Mouse (Mus musculus) heart, embryonic 13.5 days (tissue): ENCODE measurements around the gene Zkscan4. TPM values are rescaled to one million over a fixed set of nuclear protein-coding genes. Genes with fewer than 3 reads are reported as not detected.
"Not testable (repeated sequence)": the region's sequence is repeated elsewhere in the genome, so short reads cannot be mapped to it uniquely, and the experiment has no call there.

Experiments
- ATAC-seq: fragments of 200-750 bp; cut with Nextera tagmentation; 2 replicates; pipeline ENCODE4 v1.8.0; 2017; ENCODE audit warnings: moderate TSS enrichment; ENCODE audit not compliant: insufficient number of reproducible peaks, low FRiP score, low TSS enrichment; ENCODE audit errors: extremely low read depth
- H3K27ac ChIP-seq: fragments of 300-500 bp; sonication (generic); replicated peaks from 2 replicates; pipeline ENCODE4 v1.5.1; 2015; ENCODE audit warnings: moderate library complexity, mild to moderate bottlenecking, inconsistent platforms
- H3K27me3 ChIP-seq: fragments of 300-500 bp; sonication (generic); replicated peaks from 2 replicates; pipeline ENCODE4 v1.6.1; 2015; ENCODE audit warnings: mild to moderate bottlenecking, inconsistent platforms
- H3K36me3 ChIP-seq: fragments of 300-500 bp; sonication (generic); 2 replicates; pipeline ENCODE4 v1.6.1; 2015; ENCODE audit warnings: mild to moderate bottlenecking, inconsistent platforms
- H3K4me1 ChIP-seq: fragments of 300-500 bp; sonication (generic); 2 replicates; pipeline ENCODE4 v1.6.1; 2015; ENCODE audit warnings: inconsistent platforms
- H3K4me2 ChIP-seq: fragments of 300-500 bp; sonication (generic); 2 replicates; pipeline ENCODE4 v1.6.1; 2015; ENCODE audit warnings: inconsistent platforms, mild to moderate bottlenecking, moderate library complexity
- H3K4me3 ChIP-seq: fragments of 300-500 bp; sonication (generic); 2 replicates; pipeline ENCODE4 v1.5.1; 2015; ENCODE audit warnings: moderate library complexity, mild to moderate bottlenecking, inconsistent platforms
- H3K9ac ChIP-seq: fragments of 300-500 bp; sonication (generic); 2 replicates; pipeline ENCODE4 v1.6.1; 2015; ENCODE audit warnings: inconsistent platforms, mild to moderate bottlenecking, moderate library complexity
- H3K9me3 ChIP-seq: fragments of 300-500 bp; sonication (generic); 2 replicates; pipeline ENCODE4 v1.6.1; 2016; ENCODE audit warnings: inconsistent platforms
- WGBS: fragments of 180-500 bp; shearing (Covaris S2); methylation state at CpG from one replicate; pipeline ENCODE4 v1.1.7; 2015; ENCODE audit warnings: mixed read lengths; 5-methylcytosine and 5-hydroxymethylcytosine counted together
- polyA plus RNA-seq: library from polyadenylated mRNA; unstranded; fragments of >200 nt; fragmentation: Nextera tagmentation; extraction: Ambion mirVana; gene quantifications from 2 replicates; pipeline ENCODE4 v1.2.1, GENCODE M21; 2015

Gene Zkscan4
- polyA plus RNA-seq, 1 experiment from 2014 or later = 1.4 TPM

- H3K9me3 ChIP-seq, H3K27me3 ChIP-seq, H3K36me3 ChIP-seq, H3K27ac ChIP-seq, H3K4me2 ChIP-seq, ATAC-seq, H3K9ac ChIP-seq, H3K4me3 ChIP-seq, H3K4me1 ChIP-seq: not testable (repeated sequence)
- 47% methylated on average over 9 of the region's 9 CpGs for WGBS
These were observed 16.2 kb upstream of the Zkscan4 start for GRCm38 (mm10) chr13:21462516-21462915.

GRCm38 (mm10) chr13:21467336-21467735 is 11.4 kb upstream of the Zkscan4 start:
- no peak overlapping the region for H3K4me3 ChIP-seq
- peaks cover 7% of the 10 kb centered on the region for H3K4me1 ChIP-seq
- H3K27me3 ChIP-seq = no peaks in the 10 kb centered on the region
- no peak for ATAC-seq
- no peaks in the 10 kb centered on the region for H3K9me3 ChIP-seq
- H3K27ac ChIP-seq = no peak overlapping the region
- H3K36me3 ChIP-seq = no peaks in the 10 kb centered on the region
- H3K9ac ChIP-seq = no peak overlapping the region
- H3K4me2 ChIP-seq = peak overlapping the region; percentile 84; the same call in 1 of the 2 replicates
- 82% methylated on average over 10 of the region's 10 CpGs for WGBS

GRCm38 (mm10) chr13:21468061-21469019 is 10.4 kb upstream of the Zkscan4 start, which contains the start of gene Nkapl:
Gene Nkapl, minus strand, starts transcription at chr13:21468509.
- Histone ChIP-seq H3K4me1 (peaks cover 11% of the 10 kb centered on the region), H3K36me3 (no peaks in the 10 kb centered on the region), H3K9me3 (no peaks in the 10 kb centered on the region), H3K27me3 (no peaks in the 10 kb centered on the region; the same call in 1 of the 2 replicates), H3K9ac (peak within 1 kb of the TSS; percentile 81), H3K27ac (peak within 1 kb of the TSS; percentile 55), H3K4me2 (peak within 1 kb of the TSS; percentile 84), H3K4me3 (peak within 1 kb of the TSS; percentile 63)
- ATAC-seq = peak; percentile 93
- WGBS = under 1% methylated on average over 54 of the region's 54 CpGs

- peak overlapping the region; percentile 84 for H3K4me2 ChIP-seq
- H3K9me3 ChIP-seq = no peaks in the 10 kb centered on the region
- H3K4me1 ChIP-seq = peaks cover 11% of the 10 kb centered on the region
- no peaks in the 10 kb centered on the region; the same call in 1 of the 2 replicates for H3K27me3 ChIP-seq
- H3K27ac ChIP-seq = no peak overlapping the region
- no peaks in the 10 kb centered on the region for H3K36me3 ChIP-seq
- 6% methylated on average over 9 of the region's 9 CpGs for WGBS
- peak overlapping the region; percentile 81 for H3K9ac ChIP-seq
- ATAC-seq = no peak
- H3K4me3 ChIP-seq = peak overlapping the region; percentile 63
These were observed 9.6 kb upstream of the Zkscan4 start for GRCm38 (mm10) chr13:21469097-21469496.

- no peak overlapping the region for H3K4me3 ChIP-seq
- H3K9ac ChIP-seq = no peak overlapping the region
- peaks cover 11% of the 10 kb centered on the region for H3K4me1 ChIP-seq
- no peaks in the 10 kb centered on the region for H3K36me3 ChIP-seq
- no peaks in the 10 kb centered on the region for H3K9me3 ChIP-seq
- no peak for ATAC-seq
- H3K4me2 ChIP-seq = no peak overlapping the region
- WGBS = 26% methylated on average over 4 of the region's 4 CpGs
- H3K27ac ChIP-seq = no peak overlapping the region
- no peaks in the 10 kb centered on the region; the same call in 1 of the 2 replicates for H3K27me3 ChIP-seq
These were observed 6.3 kb upstream of the Zkscan4 start for GRCm38 (mm10) chr13:21472427-21472826.

- H3K27me3 ChIP-seq = no peaks in the 10 kb centered on the region
- peaks cover 3% of the 10 kb centered on the region; the same call in 1 of the 2 replicates for H3K4me1 ChIP-seq
- no peak for ATAC-seq
- H3K9me3 ChIP-seq = 0 out of 2 replicates have a peak, but pooled peaks cover 8% of the 10 kb centered on the region
- WGBS = 84% methylated on average over 1 of the region's 1 CpGs
- no peak overlapping the region for H3K4me2 ChIP-seq
- H3K36me3 ChIP-seq = peaks cover 19% of the 10 kb centered on the region
- no peak overlapping the region for H3K27ac ChIP-seq
- no peak overlapping the region for H3K9ac ChIP-seq
- H3K4me3 ChIP-seq = no peak overlapping the region
These were observed 8.2 kb downstream of the Zkscan4 start for GRCm38 (mm10) chr13:21486881-21487280.

GRCm38 (mm10) chr13:21492847-21493246 is 14.1 kb downstream of the Zkscan4 start:
- H3K36me3 ChIP-seq = no peaks in the 10 kb centered on the region
- WGBS = 85% methylated on average over 5 of the region's 5 CpGs

GRCm38 (mm10) chr13:21495080-21495479 is 16.4 kb downstream of the Zkscan4 start, which contains the start of gene AK157302:
Gene AK157302, plus strand, starts transcription at chr13:21495223.
- H3K9ac ChIP-seq = no peak within 1 kb of the TSS
- H3K27ac ChIP-seq = no peak within 1 kb of the TSS
- H3K4me1 ChIP-seq = no peaks in the 10 kb centered on the region
- WGBS = 88% methylated on average over 21 of the region's 21 CpGs
- H3K36me3 ChIP-seq = no peaks in the 10 kb centered on the region
- no peak for ATAC-seq
- H3K4me3 ChIP-seq = no peak within 1 kb of the TSS
- no peaks in the 10 kb centered on the region for H3K9me3 ChIP-seq
- H3K27me3 ChIP-seq = no peaks in the 10 kb centered on the region
- H3K4me2 ChIP-seq = no peak within 1 kb of the TSS

More at GRCm38 (mm10) chr13:21492847-21493246, 14.1 kb downstream of the Zkscan4 start:
- H3K27ac ChIP-seq = no peak overlapping the region
- no peak overlapping the region for H3K4me2 ChIP-seq
- no peaks in the 10 kb centered on the region for H3K27me3 ChIP-seq
- no peaks in the 10 kb centered on the region for H3K4me1 ChIP-seq
- H3K4me3 ChIP-seq = no peak overlapping the region
- ATAC-seq = no peak
- H3K9ac ChIP-seq = no peak overlapping the region
- H3K9me3 ChIP-seq = no peaks in the 10 kb centered on the region

GRCm38 (mm10) chr13:21501182-21501581 is 22.5 kb downstream of the Zkscan4 start, which contains the start of gene Gm11273:
Gene Gm11273, minus strand, starts transcription at chr13:21501418.
- not testable (repeated sequence) for ATAC-seq, H3K4me2 ChIP-seq, H3K9me3 ChIP-seq, H3K27me3 ChIP-seq, H3K36me3 ChIP-seq, H3K27ac ChIP-seq, H3K4me3 ChIP-seq, H3K4me1 ChIP-seq, H3K9ac ChIP-seq
- 86% methylated on average over 17 of the region's 17 CpGs for WGBS

- H3K27ac ChIP-seq = no peak overlapping the region
- H3K27me3 ChIP-seq = no peaks in the 10 kb centered on the region
- H3K36me3 ChIP-seq = no peaks in the 10 kb centered on the region
- H3K4me2 ChIP-seq = no peak overlapping the region
- no peak overlapping the region for H3K4me3 ChIP-seq
- no peaks in the 10 kb centered on the region for H3K9me3 ChIP-seq
- H3K9ac ChIP-seq = no peak overlapping the region
- WGBS = 82% methylated on average over 5 of the region's 5 CpGs
- H3K4me1 ChIP-seq = 0 out of 2 replicates have a peak, but pooled peaks cover 3% of the 10 kb centered on the region
- no peak for ATAC-seq
These were observed 23.6 kb downstream of the Zkscan4 start for GRCm38 (mm10) chr13:21502296-21502695.

GRCm38 (mm10) chr13:21506221-21506649 is 27.5 kb downstream of the Zkscan4 start:
- ATAC-seq = peak; percentile 97
- Histone ChIP-seq H3K4me3 (peak overlapping the region; percentile 63), H3K9ac (peak overlapping the region; percentile 80), H3K27ac (peak overlapping the region; percentile 81), H3K4me2 (peak overlapping the region; percentile 73), H3K4me1 (0 out of 2 replicates have a peak, but pooled peaks cover 3% of the 10 kb centered on the region), H3K27me3 (no peaks in the 10 kb centered on the region), H3K36me3 (no peaks in the 10 kb centered on the region), H3K9me3 (no peaks in the 10 kb centered on the region)
- WGBS = under 1% methylated on average over 21 of the region's 21 CpGs
